Mouse (Mus musculus): ENCODE data around the gene Dnah3.
A peak's percentile ranks its signal among the peaks of the same experiment; 100 is the strongest.

Dnah3 gene

DNA sequence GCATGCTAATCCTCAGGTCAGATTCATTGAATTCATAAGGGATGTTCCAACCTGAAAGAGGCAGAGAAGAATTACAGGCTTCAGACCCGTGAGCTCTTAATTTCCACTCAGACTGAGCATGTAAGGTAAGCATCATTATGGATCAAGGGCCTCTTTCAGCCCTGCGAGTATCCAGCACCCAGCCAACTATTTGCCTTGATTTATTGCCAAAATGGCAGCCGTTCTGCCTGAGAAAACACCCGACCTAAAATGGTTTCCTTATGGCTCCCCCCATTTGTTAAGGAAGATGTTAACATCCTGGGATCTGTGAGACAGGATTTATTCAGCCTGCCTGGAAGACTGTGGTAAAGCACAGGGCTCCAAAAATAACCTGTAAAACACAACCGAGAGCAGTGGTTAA lies 158.0 kb downstream of the Dnah3 start:
- DNase-seq = no peak

DNA sequence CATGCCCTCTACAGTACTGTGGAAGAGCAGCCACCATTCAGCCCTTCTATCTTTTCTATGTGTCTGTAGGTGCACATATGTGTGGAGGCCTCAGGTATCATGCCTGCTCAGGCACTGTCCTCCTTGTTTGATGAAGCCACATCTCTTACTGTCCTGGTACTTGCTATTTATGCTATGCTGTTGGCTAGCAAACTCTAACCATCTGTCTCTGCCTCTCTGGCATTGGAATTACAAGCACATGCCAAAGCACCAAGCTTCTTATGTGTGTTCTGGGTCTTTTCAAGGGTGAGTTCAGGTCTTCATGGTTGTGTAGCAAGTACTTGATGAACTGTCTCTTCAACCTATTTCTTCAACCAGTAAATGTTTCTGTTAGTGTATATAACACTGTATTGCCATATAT lies 158.8 kb downstream of the Dnah3 start:
- DNase-seq = no peak

DNA sequence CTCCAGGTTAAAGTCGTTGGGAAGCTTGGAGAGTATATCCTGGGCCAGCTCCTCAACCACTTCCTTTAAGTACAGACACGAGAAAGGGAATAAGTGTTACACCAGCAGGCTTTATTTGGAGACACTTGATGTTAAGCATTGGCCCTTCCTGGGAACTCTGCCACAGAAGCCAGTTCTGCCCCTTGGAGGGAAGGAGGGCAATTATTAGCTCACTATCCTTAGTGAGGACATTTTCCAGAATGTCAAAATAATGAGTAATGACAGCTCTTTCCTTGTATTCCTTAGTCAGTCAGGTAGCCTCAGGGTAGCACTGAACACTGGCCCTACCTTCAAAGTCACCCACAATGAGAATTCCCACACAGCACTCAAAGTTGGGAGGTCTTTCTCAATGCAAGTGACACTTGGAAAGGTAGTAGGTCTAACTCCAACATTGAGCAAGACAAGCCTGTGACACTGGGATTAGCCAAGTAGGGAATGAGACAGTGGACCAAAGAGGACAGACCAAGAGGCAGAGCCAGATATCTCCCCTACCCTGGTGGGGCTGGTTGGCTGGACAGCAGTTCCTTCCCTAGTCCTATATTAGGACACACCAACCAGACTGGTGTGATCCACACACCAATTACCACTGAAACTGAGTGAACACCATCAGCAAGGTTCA lies 166.2 kb downstream of the Dnah3 start:
- peak in 1 of 2 experiments; percentile 16 for DNase-seq

DNA sequence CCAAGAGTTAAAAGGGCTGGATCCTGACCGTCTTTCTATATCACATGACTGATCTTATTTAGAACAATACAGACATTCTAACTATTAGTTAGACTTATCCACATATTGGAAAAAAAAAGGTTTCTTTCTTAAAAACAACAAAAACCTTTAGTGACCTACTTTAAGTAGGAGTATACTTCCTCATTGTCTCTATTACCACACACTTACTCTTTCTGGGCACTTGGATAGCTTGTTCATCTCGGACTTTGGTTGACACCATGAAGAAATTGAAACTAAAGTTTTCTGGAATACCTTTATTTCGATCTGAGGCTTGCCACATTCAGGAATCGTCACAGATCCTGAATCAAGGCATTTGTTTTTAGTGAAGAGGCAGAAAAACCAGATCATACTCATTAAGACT lies 174.0 kb downstream of the Dnah3 start:
- DNase-seq = no peak

DNA sequence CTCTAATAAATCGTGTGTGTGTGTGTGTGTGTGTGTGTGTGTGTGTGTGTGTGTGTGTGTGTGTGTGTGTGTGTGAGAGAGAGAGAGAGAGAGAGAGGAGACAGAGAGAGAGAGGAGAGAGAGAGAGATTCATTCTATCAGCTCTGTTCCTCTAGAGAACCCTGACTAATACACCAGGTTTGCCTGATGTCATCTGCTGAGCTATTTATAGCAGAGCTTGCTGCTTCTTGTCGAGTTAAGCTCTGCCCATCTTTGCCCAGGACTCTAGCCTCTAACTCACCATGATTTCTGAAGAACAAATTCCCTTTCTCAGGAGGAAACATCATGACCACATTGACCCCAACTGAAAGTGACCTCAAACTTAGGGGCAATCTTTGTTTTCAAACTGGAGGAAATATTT lies 174.6 kb downstream of the Dnah3 start:
- DNase-seq = no peak

DNA sequence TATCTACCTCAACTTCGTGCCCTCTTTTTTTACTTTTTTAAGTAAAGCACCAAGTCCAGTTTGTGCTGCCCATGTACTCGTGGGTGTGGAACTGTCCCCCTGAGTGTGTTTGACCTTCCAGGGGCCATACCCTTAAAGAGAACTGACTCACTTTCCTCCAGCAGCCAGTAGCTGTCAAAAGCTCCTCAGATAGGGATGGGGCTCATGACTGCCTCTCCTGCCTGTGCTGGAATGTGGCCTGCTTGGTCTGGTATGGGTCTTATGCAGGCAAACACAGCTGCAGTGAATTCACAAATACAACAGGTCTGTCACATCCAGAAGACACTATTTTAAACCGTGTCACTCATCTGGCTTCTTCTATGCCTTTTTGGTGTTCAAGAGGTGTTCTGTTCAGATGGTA lies 183.4 kb downstream of the Dnah3 start:
- DNase-seq = no peak

DNA sequence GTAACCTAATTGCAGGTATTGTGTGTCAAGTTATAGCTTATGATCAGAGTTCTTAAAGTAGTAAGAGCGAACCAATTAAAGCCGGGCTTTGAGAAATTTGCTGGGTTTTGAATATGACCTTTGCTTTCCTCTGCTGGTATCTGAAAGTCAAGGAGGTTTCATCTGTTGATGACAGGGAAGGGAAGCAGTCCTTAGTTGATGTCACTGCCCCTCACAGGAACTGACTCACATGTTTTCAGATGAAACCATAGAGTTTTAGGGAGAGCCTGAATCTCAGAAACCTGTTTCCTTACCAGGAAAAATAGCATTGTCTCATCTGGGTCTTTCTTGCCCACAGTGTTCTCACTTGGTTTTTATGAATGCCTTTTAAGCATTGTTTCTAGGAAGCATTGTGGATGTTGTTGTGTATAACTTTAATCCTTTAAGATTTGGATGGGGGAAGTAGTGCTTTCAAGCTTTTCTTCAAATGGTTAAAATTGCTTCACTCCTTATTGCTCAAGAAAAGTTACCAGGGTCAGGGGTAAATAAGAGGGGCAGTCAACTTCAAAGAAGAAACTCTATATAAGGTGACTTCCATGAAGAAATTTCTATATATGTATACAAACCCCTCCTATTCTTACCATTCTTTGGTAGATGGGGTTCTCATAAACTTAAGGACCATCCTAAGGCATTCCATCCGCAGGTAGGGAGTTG lies 188.4 kb downstream of the Dnah3 start:
- DNase-seq = no peak

DNA sequence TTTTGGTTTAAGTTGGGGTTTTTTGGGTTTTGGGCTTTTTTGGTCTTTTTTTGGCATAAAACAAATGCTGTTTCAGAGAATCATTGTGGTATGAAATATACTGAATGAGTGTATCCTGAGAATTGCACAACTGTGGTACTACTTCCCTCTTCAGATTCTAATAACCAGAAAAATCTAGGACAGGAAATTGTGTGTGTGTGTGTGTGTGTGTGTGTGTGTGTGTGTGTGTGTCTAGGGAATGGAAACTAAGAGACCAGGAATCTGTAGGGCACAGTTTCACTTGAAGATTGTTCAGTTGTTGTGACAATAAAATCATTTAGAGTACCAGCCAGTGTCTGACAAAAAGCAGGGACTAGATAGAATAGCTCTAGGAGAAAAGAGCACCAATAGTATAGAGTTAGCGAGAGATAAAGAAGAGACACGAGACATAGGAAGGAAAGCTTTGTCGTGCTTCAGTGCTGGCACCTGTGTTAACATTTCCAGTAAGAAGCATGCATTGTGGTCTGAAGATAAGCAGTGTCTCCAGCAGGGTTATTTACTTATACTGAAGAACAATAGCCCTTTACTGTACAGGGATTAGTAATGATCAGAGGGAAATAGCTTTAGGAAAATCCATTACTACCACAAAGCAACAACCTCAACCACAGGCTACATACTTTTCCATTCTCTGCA lies 195.6 kb downstream of the Dnah3 start:
- DNase-seq = no peak

DNA sequence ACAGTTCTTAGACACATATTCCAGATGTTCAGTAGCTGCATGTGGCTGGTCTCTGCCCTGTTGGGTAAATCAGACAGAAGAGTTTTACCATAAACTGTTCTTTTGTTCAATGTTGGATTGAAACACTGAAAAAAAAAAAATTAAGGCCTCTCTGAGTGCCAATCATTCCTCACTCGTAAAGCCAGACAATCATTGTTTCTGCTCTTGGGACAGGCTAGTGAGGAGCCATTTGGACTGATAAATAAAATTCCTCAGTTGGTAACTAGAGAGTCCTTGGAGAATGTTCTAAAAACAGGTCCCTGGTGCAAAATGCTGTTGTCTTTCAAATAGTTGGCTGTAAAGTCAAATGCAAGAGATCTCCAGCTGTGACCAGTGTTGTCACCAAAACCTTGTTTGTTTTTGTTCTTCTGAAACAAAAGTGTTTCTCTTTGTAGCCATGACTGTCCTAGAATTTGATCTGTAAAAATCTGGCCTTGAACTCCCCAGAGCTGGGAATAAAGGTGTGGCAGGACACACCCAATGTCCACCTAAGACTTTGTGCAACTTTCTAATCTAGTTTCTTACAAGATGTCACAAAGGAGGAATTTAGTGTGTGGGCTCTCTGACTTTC lies 196.7 kb downstream of the Dnah3 start:
- DNase-seq = no peak

DNA sequence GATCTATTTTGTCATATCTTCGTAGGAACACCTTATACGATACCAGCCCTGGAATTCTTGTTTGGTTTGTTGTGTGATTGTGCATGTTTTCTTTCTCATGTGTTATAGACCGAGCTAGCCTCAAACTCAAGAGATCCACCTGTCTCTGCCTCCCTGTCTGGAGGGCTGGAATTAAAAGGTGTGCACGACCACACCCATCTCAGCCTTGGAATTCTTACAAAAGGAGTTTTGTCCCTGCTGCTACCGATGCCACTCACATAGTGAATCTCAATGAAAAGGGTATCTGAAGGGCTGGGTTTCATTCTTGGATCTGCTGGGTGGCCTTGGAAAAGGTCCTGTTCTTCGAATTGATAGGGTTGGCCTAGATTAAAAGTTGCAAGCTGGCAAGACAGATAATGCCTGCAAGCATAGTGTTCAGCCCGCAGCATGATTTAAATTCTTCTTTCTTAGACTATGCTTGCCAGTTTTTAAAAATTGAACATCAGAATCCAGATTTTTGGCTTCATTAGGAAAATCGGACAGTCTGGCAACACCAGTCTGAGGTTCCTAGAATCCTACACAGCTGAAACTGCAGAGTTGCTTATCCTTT lies 197.5 kb downstream of the Dnah3 start:
- no peak for DNase-seq

DNA sequence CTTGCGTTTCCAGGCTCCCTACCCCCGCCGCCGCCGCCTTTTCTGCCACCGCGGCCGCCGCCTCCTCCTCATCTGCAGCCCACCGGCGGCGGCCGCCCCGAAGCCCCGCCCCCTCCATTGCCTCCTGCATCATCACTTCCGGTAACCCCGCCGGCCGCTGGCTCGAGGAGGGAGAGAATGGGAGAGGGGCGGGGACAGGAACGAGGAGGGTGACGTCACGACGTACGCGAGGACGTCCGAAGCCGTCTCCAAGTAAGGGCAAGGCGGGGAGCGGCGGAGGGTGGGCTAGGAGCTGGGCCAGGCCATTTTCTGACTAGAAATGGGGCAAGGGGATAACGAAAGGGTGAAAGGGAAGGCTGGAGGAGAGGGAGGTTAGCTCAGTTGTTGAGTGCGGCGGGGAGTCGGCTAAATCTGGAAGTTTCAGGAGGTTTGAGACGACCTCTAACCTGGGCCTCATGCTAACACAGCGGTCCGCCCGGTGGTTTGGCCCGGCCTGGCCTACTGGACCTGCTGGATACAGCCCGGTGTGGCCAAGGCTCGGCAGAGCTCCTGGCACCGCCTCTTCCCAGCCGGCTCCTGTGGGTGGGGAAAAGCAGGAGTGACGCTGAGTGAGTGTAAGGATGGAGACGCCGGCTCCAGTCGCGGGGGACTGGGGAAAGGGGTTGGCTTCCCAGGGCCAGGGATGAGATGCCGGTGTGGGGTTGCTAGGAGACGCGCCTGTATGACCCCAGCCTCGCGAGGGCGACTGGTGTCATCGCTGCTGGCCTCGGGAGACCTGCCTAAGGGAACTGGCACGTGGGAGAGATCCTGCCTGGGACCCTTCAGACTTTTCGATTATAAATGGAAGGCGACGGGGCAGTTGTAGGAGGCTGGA lies 199.2 kb downstream of the Dnah3 start, which contains the start of the genes Lyrm1 and Dcun1d3:
Gene Lyrm1 (plus strand): TSS at position 223 of the 874 bp plus-strand sequence.
Gene Dcun1d3 (minus strand): TSS at position 660 of the 874 bp plus-strand sequence.
- DNase-seq = peak; percentile 99

DNA sequence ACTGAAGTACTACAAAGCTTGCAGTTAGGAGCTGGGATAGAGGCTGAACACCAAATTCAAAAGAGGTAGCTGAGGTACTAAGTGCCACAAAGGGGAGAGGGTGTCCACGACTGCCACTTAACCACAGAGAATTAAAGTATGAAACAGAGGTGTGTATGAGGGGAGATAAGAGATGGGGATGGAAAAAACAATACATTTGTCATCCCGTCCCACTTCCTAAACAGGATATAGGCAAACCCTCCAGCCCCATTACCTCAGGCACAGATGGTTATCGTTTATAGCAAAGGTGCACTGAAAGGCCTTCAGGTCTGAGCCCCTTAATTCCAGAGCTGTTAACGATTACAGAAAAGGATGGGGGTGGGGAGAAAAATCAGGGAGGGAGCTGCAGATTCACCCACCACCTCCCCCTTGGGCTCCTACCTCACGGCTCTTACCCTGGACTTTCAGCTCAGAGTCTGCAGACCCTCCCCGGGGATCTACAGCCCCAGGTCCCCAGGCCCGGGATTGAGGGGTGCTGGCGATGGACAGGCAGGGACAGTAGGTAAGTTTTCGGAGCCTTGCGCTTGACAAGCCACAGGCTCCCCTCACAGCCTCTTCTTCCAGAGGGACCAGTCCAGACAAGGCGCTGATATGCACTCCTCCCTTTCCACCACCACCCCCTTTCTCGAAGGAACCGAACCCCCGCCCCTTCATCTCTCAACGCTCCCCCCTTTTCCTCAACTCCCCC lies 200.1 kb downstream of the Dnah3 start:
- peak; percentile 56 to 62 for DNase-seq

DNA sequence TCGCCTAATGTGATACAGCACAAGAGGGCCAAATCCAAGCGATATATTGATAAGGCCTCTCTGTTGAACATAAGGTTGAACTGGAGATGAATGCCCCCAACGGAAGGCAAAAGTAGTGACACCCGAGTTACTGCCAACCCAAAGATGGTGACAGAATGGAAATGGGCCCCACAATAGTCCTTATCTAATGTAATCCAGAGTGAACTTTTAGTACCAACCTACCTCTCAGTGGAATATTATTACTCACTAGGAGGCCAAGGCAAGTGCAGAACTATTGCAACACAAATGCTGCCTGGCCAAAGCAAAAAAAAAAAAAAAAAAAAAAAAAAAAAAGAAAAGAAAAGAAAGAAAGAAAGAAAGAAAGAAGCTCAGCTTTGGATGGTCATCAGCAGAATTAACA lies 202.3 kb downstream of the Dnah3 start:
- no peak for DNase-seq

DNA sequence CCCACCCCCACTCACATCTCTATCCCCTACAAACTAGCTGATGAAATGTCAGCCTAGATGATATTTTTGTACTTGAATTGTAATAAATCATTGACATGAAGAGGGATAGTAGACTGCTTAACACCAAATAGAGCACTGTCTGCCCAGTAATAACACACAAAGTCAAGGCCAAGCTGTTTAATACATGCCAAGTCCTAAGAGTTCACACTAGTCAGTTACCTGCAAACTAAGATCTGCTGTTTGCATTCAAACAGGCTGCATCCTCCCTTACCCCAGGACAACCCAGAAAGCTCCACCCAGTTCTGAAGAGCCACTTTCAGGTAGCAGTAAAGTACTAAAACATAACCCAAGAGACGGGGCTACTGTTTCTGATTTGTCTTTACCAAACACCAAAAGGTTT lies 202.9 kb downstream of the Dnah3 start:
- DNase-seq = no peak

DNA sequence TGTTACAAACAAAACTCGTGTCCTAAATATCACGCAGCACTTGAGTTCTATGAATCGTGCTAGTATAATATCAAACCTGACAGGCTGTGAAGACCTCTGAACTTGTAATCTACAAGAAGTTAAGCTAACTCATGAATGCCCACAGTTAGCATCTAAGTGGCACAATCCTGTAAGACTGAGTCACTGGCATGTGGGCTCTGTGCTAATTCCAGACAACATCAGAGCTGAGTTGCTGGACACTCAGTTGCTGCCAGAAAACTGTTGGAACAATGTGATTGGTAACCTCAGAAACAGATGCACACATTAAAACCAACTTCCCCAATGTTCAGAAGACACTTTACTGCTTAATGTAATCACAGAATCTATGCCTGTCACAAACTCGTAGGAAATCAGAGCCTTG lies 207.2 kb downstream of the Dnah3 start:
- no peak for DNase-seq

DNA sequence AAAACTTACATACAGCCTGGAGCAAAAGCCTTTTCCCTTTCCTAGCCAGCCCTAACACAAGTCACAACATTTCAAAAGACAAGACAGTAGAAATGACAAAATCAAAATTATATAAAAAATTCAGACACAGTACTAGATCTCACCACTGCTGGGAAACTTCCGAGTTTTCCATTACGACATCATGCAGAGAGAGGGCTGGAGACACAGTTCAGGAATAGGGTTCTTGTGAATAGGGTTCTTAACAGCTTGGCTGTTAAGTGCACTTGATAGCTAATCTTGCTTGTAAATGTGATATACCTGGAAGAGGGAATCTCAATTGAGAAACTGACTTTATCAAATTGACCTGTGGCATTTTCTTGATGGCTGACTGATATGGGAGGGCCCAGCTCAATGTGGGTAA lies 213.9 kb downstream of the Dnah3 start:
- no peak for DNase-seq

DNA sequence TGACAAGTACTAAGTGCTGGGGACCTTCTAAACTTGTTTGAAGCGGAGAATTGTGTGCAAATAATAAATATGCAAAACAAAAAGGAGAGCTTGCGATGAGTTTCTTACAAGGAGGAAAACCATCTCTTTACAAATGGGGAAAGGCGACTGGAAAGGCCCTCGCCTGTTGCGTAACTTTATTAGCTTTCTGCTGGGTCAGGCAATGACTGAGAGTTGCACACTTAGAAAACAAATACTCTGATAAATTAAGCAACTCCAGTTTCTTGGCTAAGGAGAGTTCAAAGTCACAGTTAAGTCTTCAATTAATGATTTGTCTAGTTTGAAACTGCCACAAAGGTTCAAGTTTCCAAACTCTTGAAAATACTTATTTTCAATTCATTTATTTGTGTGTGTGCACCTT lies 214.7 kb downstream of the Dnah3 start:
- DNase-seq = peak; percentile 48 to 79

DNA sequence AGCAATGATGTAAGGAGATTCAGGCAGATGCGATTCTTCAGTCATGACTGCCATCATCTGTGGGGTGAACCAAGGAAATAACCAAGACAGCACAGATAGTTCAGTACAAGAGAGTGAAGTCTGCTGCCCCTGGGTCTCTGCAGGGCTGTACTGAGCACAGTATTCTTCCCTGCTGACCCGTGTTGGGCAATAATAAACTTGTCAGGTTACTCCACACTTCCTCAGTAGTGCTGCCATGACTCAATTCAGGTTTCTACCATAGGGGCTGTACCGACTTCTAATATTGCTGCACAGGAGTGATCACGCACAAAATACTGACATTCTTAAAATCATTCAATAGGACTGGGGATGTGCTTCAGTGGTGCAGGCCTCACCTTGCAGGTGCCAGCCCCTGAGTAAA lies 215.9 kb downstream of the Dnah3 start:
- DNase-seq = no peak

DNA sequence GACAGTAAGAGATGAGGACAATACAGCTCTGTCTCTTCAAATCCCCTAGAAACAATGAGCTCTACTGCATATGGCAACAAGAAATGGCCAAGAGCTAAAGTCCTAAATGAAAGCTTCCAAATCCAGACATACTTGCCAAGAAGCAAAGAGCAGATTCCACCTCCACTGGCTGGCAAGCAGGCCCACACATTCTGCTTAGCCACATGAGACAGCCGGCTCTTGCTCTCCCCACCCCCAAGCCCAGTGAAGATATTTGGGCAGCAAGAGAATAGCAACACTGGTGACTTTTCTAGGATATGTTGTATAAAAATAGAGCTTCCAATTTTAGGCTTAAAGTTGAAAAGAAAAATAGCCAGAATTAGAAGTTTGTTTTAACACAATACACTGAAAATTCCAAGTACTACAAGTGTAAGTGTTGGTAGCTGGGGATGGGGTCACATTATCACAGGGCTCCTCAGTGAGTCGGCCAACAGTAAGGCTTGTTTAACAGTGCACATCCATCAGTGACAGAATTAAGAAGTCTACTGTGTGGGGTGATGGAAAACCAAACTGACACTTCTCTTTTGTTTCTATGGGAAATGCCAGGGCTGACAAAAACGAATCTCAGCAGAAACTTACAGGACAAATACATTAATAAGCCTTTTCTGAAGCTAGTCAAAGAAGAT lies 219.2 kb downstream of the Dnah3 start:
- peak; percentile 82 to 87 for DNase-seq

DNA sequence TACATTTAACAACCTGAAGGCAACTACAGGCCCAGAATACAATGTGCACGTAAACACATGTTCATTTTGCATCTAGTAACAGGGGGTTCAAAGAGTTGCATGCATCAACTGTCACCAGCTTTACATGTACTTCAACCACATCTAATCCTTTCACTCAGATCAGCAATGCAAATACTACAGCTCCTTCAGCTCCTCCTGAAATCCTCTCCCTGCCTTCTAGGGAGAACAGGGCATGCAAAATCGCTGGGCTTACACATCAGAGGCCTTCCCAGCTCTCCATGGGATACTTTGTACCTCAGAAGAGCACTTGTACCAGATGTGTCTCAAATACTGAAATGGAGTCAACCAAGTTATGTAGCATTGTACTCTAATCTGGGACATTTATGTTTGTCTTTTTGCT lies 222.0 kb downstream of the Dnah3 start:
- no peak for DNase-seq

All from kidney, postnatal 36 days (tissue).